Mouse (Mus musculus) embryonic fibroblast, embryonic 13.5 days (primary cell): ENCODE data around the gene Nr1h2.

Experiments used
- CTCF ChIP-seq: IDR thresholded peaks from 2 replicates; pipeline ENCODE4 v1.5.1; 2011; ENCODE audit warnings: mild to moderate bottlenecking, control low read depth, low read length, moderate library complexity, borderline replicate concordance; ENCODE audit not compliant: insufficient read depth
- POLR2A ChIP-seq: IDR thresholded peaks from 2 replicates; pipeline ENCODE4 v1.6.1; 2011; ENCODE audit warnings: low read depth, mild to moderate bottlenecking, control low read depth, low read length, moderate library complexity

- TF ChIP-seq CTCF = no peak
- no peak for TF ChIP-seq POLR2A
These were observed 42.3 kb upstream of the Nr1h2 start for GRCm38 (mm10) chr7:44596051-44596450.
